Mouse (Mus musculus) MN1 (cell line): Measurements from ENCODE around the gene Btd.

Experiments
- DNase-seq: peaks from one replicate; pipeline ENCODE4 v3.0.0-alpha.2; 2016; ENCODE audit warnings: low spot score

The Btd gene

DNA sequence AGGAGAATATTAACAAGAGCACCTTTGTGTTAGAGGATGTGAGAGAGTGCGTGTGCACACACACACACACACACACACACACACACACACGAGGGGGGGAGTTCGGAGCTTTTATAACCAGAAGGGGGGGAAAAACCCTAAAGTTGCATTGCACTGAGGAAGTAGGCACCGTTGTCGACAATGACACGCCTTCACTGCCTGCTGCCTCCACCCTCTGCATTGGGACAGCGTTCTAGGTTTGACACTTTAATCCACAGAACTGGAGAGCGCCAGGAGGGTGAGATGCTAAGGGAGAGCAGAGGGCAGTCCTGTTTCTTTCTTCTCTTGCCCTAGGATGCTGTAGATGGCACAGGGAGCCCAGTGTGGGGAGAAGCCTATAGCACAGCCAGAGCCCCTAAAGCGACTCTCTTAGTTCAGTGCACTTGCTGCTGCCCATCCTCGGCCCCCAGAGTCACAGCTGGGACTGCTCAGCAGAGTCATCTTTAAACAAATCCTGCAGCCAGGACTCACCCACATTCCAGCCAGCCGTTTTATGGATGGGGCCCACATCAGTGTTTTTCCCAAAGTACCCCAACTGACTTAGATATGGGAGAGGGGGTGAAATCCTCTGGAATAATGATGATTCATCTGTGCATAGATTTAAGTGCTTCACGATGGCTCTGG is 24.2 kb downstream of the Btd start:
- peak; percentile 14 for DNase-seq

DNA sequence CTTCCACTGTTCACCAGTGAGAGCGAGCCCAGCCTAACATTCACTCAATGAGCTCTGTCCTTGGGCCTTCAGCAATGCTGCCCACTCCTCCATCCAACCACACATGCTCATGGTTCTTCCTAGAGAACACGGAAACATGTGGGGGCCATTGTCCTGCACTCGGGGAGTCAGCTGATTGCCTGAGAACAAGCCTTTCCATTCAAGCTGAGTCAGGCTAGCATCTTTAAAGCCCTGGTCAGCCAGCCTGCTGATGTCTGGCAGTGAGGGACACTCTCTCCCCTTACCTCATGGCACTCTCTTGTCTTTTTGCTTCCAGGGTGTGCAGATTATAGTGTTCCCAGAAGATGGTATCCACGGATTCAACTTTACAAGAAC is 24.7 kb downstream of the Btd start:
- DNase-seq: peak; percentile 23

DNA sequence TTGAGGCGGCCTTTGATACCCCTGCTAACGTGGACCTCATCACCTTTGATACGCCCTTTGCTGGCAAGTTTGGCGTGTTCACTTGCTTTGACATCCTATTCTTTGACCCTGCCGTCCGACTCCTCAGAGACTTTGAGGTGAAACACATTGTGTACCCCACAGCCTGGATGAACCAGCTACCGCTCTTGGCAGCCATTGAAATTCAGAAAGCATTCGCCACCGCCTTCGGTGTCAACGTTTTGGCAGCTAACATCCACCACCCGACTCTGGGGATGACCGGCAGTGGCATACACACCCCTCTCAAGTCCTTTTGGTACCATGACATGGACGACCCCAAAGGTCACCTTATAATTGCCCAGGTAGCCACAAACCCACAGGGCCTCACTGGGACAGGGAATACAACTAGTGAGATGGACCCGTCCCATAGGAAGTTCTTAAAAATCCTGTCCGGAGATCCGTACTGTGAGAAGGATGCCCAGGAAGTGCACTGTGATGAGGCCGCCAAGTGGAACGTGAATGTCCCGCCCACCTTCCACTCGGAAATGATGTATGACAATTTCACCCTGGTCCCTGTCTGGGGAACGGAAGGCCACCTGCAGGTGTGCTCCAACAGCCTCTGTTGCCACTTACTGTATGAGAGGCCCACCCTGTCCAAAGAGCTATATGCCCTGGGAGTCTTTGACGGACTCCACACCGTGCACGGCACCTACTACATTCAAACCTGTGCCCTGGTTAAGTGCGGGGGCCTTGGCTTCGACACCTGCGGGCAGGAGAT is 26.3 kb downstream of the Btd start:
- DNase-seq: no peak

DNA sequence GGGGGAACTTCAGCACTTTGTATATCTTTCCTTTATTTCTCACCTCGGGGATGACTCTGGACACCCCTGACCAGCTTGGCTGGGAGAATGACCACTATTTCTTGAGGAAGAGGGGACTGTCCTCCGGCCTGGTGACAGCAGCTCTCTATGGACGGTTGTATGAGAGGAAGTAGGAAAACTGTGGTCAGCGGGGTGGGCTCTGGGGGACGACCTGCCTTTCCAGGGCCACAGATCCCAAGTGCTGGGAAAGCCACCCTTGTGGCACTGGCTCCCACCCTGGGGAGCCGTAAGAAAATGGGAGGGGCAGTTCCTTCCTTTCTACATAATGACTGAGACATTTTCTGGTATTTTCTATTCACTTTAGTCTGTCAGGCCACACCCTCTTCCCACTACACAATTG is 26.9 kb downstream of the Btd start:
- no peak for DNase-seq

DNA sequence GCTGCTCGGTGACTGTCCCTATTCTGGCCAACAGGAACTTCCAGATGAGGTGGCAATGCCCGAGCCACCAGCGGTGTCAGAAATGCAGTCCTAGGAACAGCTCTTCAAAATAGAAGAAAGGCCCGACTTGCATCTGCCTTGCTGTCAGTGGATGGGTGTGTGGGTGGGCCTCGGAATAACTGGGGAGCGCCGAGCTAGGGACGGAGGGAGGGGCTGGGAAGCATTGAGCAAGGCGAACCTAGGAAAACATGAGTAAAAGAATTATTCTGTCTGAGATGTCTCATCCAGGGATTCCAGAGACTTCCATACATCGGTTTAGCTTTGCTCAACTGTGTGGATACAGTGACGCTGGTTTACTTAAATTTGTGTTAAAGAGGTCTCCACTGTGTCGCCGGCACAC is 27.5 kb downstream of the Btd start:
- DNase-seq: no peak

DNA sequence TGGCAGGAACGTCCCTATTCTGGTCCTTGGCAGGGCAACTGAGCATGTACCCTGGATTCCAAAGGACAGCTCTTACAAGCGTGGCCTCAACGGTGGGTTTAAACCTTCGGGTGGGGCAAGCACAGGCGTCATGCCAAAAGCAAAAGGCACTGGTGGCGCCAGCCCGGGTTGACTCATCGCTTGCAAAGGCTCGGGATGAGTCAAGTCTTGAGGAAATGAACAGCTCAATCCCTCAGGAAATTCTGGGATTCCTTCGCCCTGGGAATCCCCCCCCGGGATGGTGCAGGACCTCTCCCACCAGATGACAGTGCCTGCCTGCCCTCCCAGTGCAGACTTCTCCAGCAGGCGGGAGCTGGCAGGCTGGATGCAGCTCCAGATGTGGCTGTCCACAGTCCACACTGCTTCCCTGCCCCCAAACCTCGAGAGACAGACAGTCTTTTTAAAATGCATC is 28.4 kb downstream of the Btd start:
- peak; percentile 88 for DNase-seq

DNA sequence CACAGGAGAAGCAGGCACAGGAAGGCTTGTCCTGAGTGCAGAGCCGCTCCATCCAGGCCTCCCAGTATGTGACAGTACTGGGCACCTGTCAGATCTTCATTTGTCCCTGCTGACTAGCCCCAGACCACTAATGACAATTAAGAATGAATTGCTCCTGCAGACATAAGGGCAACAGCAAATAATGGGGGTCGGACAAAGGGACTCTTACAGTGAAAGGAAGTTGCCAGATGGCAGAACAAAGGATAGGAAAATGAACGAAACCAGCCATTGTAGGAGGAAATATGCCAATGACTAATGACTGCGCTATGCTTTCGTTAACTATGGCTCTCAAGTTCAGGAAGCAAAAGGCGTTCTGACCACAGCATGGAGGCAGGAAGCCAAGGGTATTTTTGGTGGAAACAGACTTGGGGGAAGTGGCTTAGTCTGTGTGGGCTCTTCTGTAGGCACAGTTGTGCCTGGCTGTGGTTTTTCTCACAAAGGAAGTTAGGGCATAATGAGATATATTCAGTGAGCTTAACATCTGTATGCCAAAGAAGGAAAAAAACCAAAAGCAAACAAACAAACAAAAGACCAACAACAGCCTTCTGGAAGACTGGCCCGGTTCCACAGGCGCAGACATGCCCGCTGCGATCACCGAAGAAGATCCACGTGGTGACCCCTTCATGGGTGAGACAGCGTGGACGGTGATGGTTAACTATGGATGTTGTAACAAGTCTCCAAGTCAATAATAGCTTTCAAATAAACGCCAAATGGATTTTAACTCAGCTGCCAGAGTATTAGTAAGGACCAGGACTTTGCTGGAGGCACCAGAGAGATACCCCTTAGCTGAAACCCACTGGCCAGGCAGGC is 29.0 kb downstream of the Btd start:
- DNase-seq: peak; percentile 66

DNA sequence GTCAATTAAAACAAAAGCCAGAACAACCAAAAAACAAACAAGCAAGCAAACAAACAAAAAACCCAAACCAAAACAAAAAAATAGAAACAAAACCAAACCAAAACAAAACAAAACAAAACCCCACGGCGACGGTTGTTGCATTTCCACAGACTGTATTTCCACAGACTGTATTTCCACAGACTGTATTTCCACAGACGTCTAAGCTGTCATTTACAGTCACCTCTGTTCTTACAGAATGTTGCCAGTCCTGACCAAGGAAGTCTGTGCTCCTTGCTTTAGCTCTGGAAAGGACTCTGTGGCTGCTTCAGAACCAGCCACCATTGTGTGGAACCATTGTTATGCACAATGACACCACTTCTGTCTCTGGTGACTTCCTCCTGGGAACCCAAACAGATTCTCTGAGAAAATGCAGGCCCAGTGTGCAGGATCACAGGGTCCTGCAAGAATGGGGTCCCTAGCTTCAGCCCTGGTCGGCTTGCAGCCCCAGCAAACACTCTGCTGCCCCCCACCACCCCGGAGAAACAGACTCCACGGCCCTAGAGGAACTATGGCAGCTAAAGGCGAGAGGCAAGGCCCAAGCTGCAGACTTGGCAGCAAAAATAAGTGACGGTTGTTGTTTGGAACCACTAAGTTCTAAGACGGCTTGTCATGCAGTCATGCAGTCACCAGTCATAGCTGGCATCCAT is 30.9 kb downstream of the Btd start:
- DNase-seq: no peak

DNA sequence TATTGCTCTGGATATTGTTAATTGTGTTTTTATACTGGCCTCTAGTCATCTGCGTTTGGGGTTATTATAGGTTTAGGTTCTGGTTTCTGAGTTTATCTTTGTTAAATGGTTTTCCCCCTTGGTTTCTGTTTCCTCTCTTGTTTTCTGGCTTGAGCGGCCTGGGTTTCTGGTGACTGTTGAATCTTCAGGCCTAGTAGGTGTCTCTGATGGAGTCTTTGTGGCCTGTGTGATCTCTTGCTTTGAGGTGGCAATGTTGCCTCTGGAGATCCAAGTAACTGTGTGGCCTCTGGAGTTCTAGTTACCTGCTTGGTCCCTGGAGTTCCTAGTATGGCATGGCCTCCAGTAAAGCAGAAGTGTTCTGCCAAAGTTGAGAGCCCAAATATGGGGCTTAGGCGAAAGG is 39.8 kb downstream of the Btd start:
- no peak for DNase-seq

DNA sequence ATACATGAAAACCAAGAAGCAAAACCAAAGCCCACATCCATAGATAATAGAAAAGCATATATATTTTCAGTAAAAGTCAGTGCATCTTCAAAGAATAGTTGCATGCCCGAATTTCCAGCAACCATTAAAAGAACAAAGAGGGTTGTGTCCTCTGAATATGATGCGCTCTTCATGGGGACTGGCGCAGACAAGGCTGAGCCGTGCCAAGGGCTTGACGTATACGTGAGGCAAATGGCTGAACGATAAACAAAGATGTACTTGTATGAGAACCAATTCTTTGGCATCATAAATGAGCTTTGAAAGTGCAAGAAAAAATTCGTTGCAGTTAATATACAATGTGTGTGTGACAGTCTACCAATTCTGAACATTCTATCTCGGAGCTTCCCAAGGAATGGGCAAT is 40.5 kb downstream of the Btd start:
- DNase-seq: no peak

DNA sequence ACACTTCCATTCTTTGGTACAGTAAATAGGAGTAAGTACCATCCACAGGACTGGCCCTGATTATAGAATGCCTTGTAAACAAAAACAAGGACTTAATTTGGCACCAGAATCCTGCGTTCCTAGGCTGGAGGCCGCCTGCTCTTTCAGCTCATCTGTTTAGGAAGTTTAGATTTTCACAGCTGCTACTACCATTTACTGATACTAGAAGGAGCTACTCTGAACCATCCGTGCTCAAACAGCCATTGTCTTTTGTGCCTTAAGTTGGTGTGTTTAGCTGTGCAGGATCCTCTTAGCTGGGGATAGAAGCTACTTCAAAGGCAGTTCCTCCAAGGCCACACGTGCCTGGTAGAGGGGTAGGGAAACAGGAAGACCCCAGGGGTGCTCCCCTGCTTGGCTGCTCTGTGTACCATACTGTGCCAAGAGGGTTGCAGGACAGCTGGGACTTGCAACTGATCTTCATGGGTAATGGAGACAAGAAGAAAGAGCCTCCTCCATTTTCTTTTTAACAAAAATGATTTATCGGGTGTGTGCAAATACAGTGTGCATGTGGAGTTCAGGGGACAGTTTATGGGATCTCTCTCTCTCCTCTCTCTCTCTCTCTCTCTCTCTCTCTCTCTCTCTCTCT is 41.2 kb downstream of the Btd start:
- no peak for DNase-seq

DNA sequence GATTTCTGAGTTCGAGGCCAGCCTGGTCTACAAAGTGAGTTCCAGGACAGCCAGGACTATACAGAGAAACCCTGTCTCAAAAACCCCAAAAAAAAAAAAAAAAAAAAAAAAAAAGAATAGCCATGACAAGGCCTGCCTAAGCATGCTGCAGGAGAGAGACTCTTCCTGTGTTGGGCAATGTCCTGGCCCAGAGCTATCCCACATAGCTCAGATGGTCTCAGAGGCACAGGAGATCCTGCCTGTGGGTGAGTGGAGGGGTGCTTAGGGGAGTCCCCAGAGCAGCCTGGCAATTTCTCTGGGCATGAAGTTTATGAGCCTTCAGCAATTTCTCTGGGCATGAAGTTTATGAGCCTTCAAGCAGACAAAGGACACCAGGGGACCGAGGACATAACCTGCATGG is 42.8 kb downstream of the Btd start:
- DNase-seq: no peak

DNA sequence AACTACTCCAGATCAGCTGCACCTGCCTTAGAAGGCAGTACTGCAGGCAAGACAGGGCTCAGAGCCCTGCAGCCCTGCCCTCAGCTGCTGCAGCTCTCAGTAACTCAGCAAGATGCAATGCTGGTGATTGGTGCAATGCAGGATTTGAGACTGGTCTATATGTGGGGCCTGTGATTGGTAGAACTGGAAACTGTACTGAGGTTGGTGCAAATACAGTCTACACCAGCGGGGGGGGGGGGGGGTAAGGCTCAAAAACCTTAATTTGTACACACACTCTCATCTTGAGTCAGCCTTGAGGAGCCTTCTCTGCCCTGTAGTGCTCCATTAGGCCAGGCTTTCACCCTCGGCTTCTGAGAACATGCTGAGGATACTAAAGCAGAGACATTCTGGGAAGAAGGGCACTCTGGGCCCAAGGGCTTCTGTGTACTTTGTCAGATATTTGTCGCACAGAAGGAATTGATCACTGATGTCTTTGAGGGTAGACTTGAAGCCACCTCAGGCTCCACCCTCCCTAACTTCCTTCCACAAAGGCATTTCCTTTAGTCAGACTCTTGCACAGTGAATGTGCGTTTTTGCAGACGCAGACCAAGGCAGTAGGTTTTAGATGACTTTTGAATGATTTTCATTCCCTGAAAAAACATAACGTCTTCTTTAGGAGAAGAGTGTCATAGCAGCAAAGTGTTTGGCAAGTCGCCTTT is 43.7 kb downstream of the Btd start:
- DNase-seq: no peak

DNA sequence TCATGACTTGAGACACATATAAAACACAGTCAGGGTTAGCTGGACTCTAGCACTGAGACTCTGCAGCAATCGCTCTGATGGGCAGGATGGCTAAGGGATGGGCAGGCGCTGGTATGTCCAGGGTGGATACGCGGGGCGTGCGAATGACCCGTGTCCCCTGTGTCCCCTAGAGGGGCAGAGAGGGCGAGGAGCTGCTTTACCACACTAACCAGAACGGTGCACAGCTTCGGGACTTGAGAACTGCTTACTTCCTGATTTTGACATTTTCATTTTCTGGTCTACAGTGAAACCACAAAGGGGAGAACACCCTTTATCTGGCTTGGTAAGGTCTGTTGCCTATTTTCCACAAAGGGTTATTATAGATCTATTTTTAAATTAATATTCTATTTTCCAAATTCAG is 44.9 kb downstream of the Btd start:
- no peak for DNase-seq

DNA sequence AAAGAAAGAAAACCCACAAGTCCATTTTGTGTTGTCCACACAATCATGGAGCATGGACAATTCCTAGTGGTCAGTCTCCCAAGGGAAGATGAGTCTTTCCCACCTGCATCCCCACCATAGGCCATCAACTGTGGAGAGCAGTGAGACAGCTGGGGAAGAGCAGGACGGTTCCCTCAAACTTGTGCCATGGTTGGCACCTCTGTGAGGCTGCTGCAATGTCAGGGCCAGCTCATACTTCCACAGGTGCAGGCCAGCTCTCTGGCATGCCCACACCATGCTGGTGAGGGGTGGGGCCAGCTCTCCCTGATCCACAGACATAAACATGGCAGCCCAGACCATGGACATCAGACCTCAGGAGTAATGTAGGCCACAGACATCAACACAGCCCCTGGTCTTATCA is 45.4 kb downstream of the Btd start:
- DNase-seq: no peak

DNA sequence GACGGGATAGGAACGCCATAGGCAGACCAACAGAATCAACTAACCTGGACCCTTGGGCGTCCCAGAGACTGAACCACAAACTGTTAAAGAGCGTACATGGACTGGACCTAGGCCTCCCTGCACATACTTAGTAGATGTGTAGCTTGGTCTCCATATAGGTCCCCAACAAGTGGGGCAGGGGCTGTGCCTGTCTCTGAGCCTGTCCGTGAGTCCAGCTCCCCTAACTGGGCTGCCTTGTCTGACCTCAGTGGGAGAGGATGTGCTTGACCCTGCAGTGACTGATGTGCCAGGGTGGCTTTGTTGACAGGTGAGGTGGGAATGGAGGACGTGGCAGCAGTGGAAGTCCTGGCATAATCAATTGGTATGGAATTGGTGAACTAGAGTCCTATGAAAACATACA is 51.7 kb downstream of the Btd start:
- DNase-seq: no peak

DNA sequence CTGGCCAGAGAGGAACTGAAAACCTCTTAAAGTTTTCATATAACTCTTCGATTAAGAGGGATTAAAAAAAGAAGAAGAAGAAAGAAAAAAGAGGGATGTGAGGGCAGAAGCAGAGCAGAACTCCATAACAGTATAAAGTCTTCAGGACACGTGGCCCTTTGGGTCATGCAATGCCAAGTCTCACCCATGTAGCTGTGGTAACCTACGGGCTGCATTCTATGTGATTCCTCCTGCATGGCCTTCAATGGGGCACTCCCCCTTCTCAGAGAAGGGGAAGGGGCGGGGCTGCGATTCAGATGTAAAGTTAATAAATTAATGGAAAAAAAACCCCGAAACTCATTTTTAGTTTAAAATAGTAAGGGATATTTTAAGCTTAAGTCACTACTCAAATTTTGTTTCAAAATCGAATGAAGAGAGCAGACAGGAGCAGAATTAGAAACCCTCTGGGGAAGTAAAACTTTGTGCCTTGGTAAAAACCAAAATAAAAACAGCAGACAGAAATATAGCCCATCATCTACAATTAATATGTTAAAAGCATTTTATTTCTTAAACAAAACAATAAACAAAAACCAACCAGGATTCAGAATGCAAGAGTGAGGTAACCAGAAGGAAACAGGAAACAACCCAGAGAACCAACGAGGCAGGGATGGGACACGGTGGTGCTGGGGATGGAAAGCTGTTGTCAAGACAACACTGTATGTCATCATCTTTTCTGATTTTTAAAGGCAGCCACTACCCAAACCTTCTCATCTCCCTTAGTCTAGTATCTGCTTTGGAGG is 55.6 kb downstream of the Btd start:
- DNase-seq: no peak

DNA sequence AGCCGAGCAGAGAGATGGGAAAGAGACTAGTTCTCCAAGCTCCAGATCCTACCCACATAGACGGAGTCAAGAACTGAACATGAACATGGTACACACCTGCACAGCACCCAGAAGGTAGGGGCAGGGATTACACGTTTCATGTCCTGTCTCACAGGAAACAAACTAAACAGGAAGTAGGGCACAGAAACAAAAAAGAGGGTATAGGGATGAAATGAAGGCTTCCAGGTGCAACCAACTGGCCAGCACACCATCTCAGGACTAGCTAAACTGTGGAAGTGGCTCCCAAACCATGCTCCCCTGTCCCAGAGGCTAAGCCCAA is 56.1 kb downstream of the Btd start:
- DNase-seq: no peak

DNA sequence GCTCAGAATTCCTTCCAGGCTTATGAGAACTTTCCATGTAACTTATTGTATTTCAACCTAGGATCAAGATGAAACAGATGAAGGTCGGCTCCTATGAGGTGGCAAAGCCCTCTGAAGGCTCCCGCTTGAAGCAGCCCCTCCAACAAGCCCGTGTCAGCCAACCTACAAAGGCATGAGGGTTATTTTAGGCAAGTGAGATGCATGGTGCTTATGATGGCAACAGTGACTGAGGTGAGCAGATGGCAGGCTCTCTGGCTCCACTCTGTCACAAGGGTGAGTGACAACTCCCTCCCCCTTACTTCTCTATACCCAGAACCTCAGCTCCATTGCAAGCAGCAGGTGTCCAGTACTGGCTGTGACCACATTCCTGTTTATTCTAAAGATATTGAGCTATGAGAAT is 56.5 kb downstream of the Btd start:
- DNase-seq: no peak

DNA sequence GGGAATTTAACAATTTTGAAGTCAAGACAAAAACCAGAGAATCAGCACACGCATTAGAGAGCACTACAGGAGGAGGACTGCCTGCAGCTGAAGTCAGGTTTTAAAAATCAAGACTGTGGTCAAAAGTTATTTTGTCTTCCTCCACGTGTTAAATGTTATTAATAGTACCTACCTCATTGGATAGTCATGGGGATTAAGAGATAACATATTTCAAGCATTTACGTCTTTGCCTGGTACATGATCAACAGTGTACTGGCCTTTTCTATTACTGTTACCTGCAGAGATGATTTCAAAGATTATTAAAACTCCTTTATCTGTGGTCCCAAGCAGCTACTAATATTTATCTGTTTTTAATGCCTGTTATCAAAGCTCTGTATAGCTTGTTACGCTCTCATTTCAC is 56.9 kb downstream of the Btd start:
- no peak for DNase-seq

DNA sequence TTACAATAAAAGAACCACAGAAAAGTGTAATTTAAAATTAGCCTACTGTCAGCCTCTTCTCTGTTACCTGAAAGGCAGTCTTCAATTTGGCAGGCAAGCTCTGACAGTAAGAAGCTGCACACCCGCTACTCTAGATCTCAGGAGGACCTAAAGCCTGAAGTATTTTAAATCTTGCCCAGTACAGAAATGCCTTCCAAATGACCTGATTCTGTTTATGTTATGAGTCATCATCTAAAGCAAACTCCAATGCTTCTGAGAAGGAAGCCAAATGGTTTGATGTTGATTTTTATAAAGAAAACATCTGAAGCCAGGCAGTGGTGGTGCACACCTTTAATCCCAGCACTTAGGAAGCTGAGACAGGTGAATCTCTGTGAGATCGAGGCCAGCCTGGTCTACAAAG is 59.5 kb downstream of the Btd start:
- DNase-seq: peak; percentile 9
